Mouse (Mus musculus): ENCODE data around the gene Slc36a4. TPM values are rescaled to one million over a fixed set of nuclear protein-coding genes. Genes with fewer than 3 reads are reported as not detected.

Slc36a4 gene
- polyA plus RNA-seq (2012; ENCODE audit: insufficient read depth, insufficient read length, low replicate concordance, missing spikeins): not detected in 2 replicates

DNA sequence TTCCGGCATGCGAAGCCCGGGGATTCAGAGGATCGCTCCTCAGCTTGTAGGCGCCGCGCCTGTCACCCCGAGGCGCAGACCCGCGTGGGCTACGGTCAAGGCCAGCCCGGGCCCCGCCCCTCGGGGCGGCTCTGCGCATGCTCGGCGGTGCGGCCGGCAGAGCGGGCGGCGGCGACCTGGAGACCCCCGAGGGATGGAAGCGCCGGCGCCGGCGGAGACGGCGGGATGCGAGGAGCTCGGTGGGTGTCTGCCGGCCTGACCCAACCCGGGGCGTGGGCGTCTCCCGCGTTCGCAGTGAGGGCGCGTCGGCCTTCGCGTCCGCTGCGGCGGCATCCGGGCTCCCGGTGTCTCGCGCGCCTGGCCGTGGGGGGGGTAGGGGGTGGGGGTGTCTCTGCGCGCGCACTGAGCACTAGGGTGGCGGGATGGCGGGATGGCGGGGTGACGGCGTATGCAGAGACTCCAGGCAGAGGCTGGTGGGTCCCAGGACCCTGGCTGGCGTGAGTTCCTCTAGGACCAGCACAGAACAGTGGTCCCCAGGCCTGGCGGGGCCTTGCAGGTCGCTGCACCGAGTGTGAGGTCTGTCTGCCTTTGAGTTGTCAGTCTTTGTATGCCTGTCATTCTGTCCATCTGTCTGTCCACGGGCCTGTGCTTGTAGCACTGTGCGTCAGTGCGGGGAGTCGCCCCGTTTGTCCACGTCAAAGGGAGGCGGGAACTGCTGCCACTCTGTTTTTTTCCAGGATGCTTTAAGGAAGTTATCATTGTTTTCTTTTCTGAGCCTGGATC lies at the start of gene Slc36a4:
Slc36a4 (plus strand) TSS at position 140 of the 783 bp plus-strand sequence.
- under 1% methylated on average over 72 of the region's 75 CpGs for WGBS
- H3K4me3 ChIP-seq (ENCODE audit: insufficient read depth, low read depth, low read length): peak within 1 kb of the TSS; percentile 67
- H3K4me1 ChIP-seq (ENCODE audit: control insufficient read depth, insufficient read depth, low read length): peaks cover 14% of the 10 kb centered on the region
- TF ChIP-seq POLR2A (IDR thresholded peaks at IDR 0.05; ENCODE audit: insufficient read depth, low read depth, low read length): peak; percentile 52
- TF ChIP-seq CTCF (IDR thresholded peaks at IDR 0.05; ENCODE audit: insufficient read depth, low read depth, low read length): no peak
- peak within 1 kb of the TSS; percentile 43 for H3K27ac ChIP-seq (ENCODE audit: insufficient read depth, low read depth, low read length)

DNA sequence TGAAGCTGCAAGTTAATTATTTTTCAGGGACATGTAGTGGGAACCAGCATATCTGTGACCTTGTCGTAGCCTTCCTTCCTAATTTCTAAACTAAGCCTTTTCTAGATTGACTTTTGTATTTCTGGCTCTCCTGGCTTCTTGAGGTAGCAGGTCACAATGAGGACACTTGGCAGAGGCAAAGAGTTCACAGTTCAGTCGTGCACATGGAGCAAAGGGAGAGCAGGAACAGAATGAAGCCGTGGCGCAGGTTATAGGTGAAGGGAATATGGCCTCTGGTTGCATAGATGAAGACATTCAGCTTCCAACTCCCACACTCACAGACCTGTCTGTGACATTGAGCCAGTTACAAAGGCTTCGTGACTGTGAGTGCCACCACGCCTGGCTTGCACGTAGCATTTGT lies 44.9 kb upstream of the Slc36a4 start:
- no peaks in the 10 kb centered on the region for H3K4me1 ChIP-seq (ENCODE audit: control insufficient read depth, insufficient read depth, low read length)
- 84% methylated on average over 7 of the region's 7 CpGs for WGBS
- TF ChIP-seq POLR2A (IDR thresholded peaks at IDR 0.05; ENCODE audit: insufficient read depth, low read depth, low read length) (no peak), CTCF (IDR thresholded peaks at IDR 0.05; ENCODE audit: insufficient read depth, low read depth, low read length) (no peak)
- no peak overlapping the region for H3K27ac ChIP-seq (ENCODE audit: insufficient read depth, low read depth, low read length)
- no peak overlapping the region for H3K4me3 ChIP-seq (ENCODE audit: insufficient read depth, low read depth, low read length)

DNA sequence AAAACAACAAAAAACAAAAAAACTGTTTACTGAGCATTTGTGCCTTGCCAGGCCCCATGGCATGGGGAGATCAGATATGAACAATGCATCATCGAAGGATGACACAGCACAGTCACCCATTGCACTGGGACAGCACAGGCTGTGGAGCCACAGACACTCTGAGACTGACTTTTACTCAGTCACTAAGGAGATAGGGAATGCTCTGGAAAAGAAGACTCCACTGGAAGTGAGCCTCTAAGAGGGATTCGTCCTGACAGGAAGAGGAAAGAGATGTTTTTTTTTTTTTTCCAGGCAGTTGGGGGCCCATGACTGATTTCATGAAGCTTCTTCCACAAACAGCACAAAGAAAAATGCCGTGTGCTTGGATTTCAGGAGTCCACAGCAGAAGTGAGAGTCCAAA lies 40.1 kb upstream of the Slc36a4 start:
- TF ChIP-seq POLR2A (IDR thresholded peaks at IDR 0.05; ENCODE audit: insufficient read depth, low read depth, low read length) (no peak), CTCF (IDR thresholded peaks at IDR 0.05; ENCODE audit: insufficient read depth, low read depth, low read length) (no peak)
- WGBS: 84% methylated on average over 3 of the region's 3 CpGs
- no peak overlapping the region for H3K4me3 ChIP-seq (ENCODE audit: insufficient read depth, low read depth, low read length)
- no peaks in the 10 kb centered on the region for H3K4me1 ChIP-seq (ENCODE audit: control insufficient read depth, insufficient read depth, low read length)
- no peak overlapping the region for H3K27ac ChIP-seq (ENCODE audit: insufficient read depth, low read depth, low read length)

DNA sequence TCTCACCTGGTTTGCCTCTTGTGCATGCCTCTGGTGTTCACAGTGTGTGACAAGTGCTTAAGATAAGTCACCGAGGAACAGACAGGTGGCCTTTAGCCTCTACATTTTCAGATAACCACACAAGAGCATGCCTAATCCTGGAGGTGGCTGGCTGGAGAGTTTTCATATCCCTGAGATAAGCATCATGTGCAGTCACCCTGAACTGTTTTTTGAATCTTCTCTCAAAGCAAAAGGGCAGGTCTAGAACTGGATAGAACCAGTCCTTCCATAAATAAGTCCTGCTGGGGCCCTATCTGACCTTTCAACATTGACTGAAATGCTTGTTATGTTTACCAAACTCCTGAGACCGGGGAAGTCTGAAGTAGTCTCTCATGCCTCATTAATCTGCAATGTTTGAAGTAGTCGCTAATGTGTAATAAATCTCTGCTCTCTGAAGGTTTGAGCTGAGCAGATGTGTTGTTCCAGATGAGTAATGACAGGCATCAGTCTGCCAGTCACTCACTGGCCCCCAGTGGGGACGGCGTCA lies 39.5 kb upstream of the Slc36a4 start:
- no peak overlapping the region for H3K4me3 ChIP-seq (ENCODE audit: insufficient read depth, low read depth, low read length)
- TF ChIP-seq POLR2A (IDR thresholded peaks at IDR 0.05; ENCODE audit: insufficient read depth, low read depth, low read length) (no peak), CTCF (IDR thresholded peaks at IDR 0.05; ENCODE audit: insufficient read depth, low read depth, low read length) (no peak)
- no peaks in the 10 kb centered on the region for H3K4me1 ChIP-seq (ENCODE audit: control insufficient read depth, insufficient read depth, low read length)
- no peak overlapping the region for H3K27ac ChIP-seq (ENCODE audit: insufficient read depth, low read depth, low read length)
- 66% methylated on average over 5 of the region's 5 CpGs for WGBS

DNA sequence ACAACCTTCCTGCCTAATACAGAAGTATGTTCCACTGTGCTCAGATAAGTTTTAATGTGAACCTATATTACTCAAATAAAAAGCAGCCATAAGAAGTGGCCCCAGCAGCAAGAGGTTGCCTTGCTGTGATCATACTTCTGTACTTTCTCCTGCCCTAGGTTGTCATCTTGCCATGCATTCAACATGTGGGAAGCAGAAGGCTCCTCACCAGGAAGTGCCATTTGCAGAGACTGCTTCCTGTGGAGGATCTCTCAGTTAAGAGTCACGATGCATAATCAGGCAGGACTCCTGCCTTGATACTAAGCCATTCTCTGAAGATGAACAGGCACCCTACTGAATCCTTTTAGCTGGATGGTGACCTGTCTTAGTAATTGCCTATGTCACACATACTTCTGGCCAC lies 37.3 kb upstream of the Slc36a4 start:
- H3K27ac ChIP-seq (ENCODE audit: insufficient read depth, low read depth, low read length): no peak overlapping the region
- 62% methylated on average over 1 of the region's 1 CpGs for WGBS
- no peaks in the 10 kb centered on the region for H3K4me1 ChIP-seq (ENCODE audit: control insufficient read depth, insufficient read depth, low read length)
- H3K4me3 ChIP-seq (ENCODE audit: insufficient read depth, low read depth, low read length): no peak overlapping the region
- no peak for TF ChIP-seq POLR2A (IDR thresholded peaks at IDR 0.05; ENCODE audit: insufficient read depth, low read depth, low read length)
- no peak for TF ChIP-seq CTCF (IDR thresholded peaks at IDR 0.05; ENCODE audit: insufficient read depth, low read depth, low read length)

DNA sequence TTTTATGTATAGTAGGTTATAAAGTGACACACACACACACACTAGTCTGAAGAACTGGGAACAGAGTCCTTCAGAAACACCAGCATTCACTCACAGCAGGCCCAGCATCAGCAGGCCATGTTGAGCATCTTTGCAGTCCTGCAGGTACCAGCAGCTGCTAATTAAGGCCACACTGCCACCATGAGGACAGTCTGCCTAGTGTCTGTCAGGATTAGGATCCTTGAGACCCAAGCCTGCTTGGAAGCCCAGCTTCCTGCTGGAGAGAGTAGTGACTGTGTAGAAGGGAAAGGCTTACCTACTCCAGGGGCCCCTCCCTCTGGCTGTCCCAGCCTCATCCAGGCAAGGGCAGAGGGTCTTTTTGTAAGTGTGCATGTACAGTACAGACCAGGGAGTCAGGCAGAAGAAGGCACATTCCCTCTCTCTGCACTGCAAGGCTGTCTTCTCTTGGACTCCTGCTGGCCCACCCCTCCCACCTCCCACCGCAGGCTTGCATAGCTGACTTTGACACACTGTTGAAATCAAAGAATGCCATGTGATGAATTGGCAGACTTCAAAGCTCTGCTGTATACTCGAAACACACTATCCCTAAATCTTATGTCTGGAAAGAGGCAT lies 27.6 kb upstream of the Slc36a4 start:
- H3K27ac ChIP-seq (ENCODE audit: insufficient read depth, low read depth, low read length): no peak overlapping the region
- no peak overlapping the region for H3K4me3 ChIP-seq (ENCODE audit: insufficient read depth, low read depth, low read length)
- H3K4me1 ChIP-seq (ENCODE audit: control insufficient read depth, insufficient read depth, low read length): no peaks in the 10 kb centered on the region
- 41% methylated on average over 2 of the region's 2 CpGs for WGBS
- TF ChIP-seq CTCF (IDR thresholded peaks at IDR 0.05; ENCODE audit: insufficient read depth, low read depth, low read length) (no peak), POLR2A (IDR thresholded peaks at IDR 0.05; ENCODE audit: insufficient read depth, low read depth, low read length) (no peak)

DNA sequence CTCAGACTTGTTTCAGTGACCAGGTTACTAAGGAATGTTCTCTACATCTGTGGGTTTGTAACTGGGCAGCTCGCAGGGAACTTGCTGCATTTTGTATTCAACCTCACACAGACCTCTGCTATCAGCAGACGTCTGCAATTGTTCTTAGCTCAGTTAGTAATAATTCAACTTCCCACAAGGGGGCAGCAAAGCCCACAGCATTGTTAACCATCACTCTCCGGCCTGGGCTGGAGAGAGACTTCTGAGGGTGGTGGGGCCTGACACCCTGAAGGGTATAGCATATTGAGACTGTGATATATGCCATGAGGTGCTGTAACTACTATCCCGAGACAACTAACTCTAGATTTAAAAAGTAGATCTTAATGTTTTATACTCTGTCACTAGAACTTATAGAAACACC lies 24.3 kb upstream of the Slc36a4 start:
- no peak overlapping the region for H3K27ac ChIP-seq (ENCODE audit: insufficient read depth, low read depth, low read length)
- 14% methylated on average over 4 of the region's 4 CpGs for WGBS
- H3K4me3 ChIP-seq (ENCODE audit: insufficient read depth, low read depth, low read length): no peak overlapping the region
- H3K4me1 ChIP-seq (ENCODE audit: control insufficient read depth, insufficient read depth, low read length): no peaks in the 10 kb centered on the region
- TF ChIP-seq CTCF (IDR thresholded peaks at IDR 0.05; ENCODE audit: insufficient read depth, low read depth, low read length): peak; percentile 54
- no peak for TF ChIP-seq POLR2A (IDR thresholded peaks at IDR 0.05; ENCODE audit: insufficient read depth, low read depth, low read length)

DNA sequence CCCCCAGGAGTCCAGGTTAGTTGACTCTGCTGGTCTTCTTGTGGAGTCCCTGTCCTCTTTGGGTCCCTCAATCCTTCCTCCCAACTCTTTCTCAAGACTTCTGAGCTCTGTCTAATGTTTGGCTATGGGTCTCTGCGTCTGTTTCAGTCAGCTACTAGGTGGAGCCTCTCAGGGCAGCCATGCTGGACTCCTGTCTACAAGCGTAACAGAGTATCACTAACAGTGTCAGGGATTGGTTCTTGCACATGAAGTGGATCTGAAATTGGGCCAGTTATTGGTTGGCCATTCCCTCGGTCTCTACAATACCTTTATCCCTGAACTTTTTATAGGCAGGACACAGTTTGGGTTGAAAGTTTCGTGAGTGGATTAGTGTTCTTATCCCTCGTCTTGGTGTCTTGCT lies 22.2 kb upstream of the Slc36a4 start:
- no peak overlapping the region for H3K4me3 ChIP-seq (ENCODE audit: insufficient read depth, low read depth, low read length)
- no peak for TF ChIP-seq POLR2A (IDR thresholded peaks at IDR 0.05; ENCODE audit: insufficient read depth, low read depth, low read length)
- no peak for TF ChIP-seq CTCF (IDR thresholded peaks at IDR 0.05; ENCODE audit: insufficient read depth, low read depth, low read length)
- 97% methylated on average over 5 of the region's 5 CpGs for WGBS
- H3K4me1 ChIP-seq (ENCODE audit: control insufficient read depth, insufficient read depth, low read length): no peaks in the 10 kb centered on the region
- no peak overlapping the region for H3K27ac ChIP-seq (ENCODE audit: insufficient read depth, low read depth, low read length)

DNA sequence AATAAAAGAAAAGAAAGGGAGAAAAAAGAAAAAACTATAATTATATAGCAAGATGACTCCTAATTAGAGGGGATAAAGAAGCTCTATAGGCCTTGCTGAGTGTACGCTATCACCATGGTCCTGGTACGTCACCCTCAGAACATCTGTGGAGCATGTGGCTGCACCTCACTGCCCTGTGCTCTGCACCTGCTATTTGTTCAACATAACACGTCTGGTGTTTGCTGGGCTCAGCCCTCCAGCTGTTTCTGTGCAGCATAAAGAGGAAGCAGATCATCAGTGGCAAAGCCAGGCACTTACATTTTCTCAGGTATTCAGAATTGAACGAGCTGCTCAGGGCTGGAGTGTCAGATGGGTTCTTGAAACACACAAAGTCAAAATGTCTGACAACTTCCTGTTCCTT lies 15.7 kb upstream of the Slc36a4 start:
- TF ChIP-seq POLR2A (IDR thresholded peaks at IDR 0.05; ENCODE audit: insufficient read depth, low read depth, low read length): no peak
- TF ChIP-seq CTCF (IDR thresholded peaks at IDR 0.05; ENCODE audit: insufficient read depth, low read depth, low read length): no peak
- no peak overlapping the region for H3K27ac ChIP-seq (ENCODE audit: insufficient read depth, low read depth, low read length)
- 82% methylated on average over 4 of the region's 4 CpGs for WGBS

More for the DNA sequence above, 15.7 kb upstream of the Slc36a4 start:
- H3K4me1 ChIP-seq (ENCODE audit: control insufficient read depth, insufficient read depth, low read length): no peaks in the 10 kb centered on the region
- no peak overlapping the region for H3K4me3 ChIP-seq (ENCODE audit: insufficient read depth, low read depth, low read length)
